8 mouse cellular contexts compared by ENCODE assay signal in the genomic region with DNA sequence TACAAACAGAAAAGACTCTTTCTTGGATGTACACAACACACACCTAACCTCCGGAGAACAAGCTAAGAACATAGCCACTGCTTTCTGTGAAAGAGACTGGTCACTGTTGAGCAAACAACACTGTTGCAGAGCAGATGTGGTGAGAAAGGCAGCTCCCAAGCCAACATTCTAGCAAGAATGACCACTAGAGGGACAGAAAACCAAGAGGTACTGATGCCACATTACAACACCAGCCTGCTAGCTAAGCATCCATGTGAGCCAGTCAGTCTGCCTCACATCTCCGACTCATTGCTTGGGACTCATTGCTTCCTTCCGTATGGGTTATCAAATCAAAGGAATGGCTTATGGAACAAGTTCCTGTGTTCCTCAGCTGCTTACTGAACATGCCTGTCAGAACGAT. TPM values are rescaled to one million over a fixed set of nuclear protein-coding genes. Genes with fewer than 3 reads are reported as not detected.
DNase-seq lines count a peak whose midpoint lies in the region; ATAC-seq and TF ChIP-seq lines count a peak whose summit lies in the region.
"Had no signal": no experiment of that assay in that cellular context is flagged by ENCODE, and none has a peak within 500 bp of the region (broad histone marks: within the 10 kb centered on the region; RNA-seq: fewer than 3 reads in every experiment).

No protein-coding gene starts in this region.

- H3K9ac ChIP-seq in embryonic facial prominence, embryonic 14.5 days (ENCODE audit: low read depth, low read length), result no peak overlapping the region

- H3K27me3 ChIP-seq in embryonic facial prominence, embryonic 14.5 days (replicated peaks; ENCODE audit: control insufficient read depth, insufficient read depth, low read length), result no peaks in the 10 kb centered on the region
- no peaks in the 10 kb centered on the region for H3K27me3 ChIP-seq in thymus, adult 2 months (ENCODE audit: control insufficient read depth, insufficient read depth, low read length)

- peak; percentile 57 for DNase-seq in kidney, adult 9 months
- DNase-seq in kidney, adult 11 months, result no peak
- peak; percentile 57 for DNase-seq in MN1 (ENCODE audit: low spot score)
- DNase-seq in embryonic facial prominence, embryonic 14.5 days (ENCODE audit: low spot score), result peak; percentile 47
- DNase-seq in lung, postnatal 14 days, result peak; percentile 50
- DNase-seq in thymus, adult 2 months, result no peak
- DNase-seq in ovary, postnatal 36 days (ENCODE audit: low spot score), result no peak

- peaks cover 18% of the 10 kb centered on the region for H3K4me1 ChIP-seq in embryonic facial prominence, embryonic 14.5 days (ENCODE audit: control insufficient read depth, insufficient read depth, low read length)
- peaks cover 9% of the 10 kb centered on the region for H3K4me1 ChIP-seq in thymus, adult 2 months (replicated peaks; ENCODE audit: control insufficient read depth, insufficient read depth, low read length)

- H3K27ac ChIP-seq in embryonic facial prominence, embryonic 14.5 days (replicated peaks; ENCODE audit: low read depth, low read length), result no peak overlapping the region
- H3K27ac ChIP-seq in thymus, adult 2 months (ENCODE audit: control insufficient read depth, insufficient read depth, low read length), result no peak overlapping the region

- no peak for TF ChIP-seq POLR2A in thymus, adult 2 months (IDR thresholded peaks at IDR 0.05; ENCODE audit: control insufficient read depth, extremely low read depth, insufficient read depth, low read length, poor library complexity)

- ATAC-seq in embryonic facial prominence, embryonic 14.5 days (ENCODE audit: low read depth), result no peak

- no peak overlapping the region for H3K4me2 ChIP-seq in embryonic facial prominence, embryonic 14.5 days (ENCODE audit: low read depth, low read length)

- H3K4me3 ChIP-seq in embryonic facial prominence, embryonic 14.5 days (ENCODE audit: low read depth, low read length), result no peak overlapping the region
- H3K4me3 ChIP-seq in thymus, adult 2 months (ENCODE audit: control insufficient read depth, insufficient read depth, low read length), result no peak overlapping the region
- H3K4me3 ChIP-seq: myocyte had no signal

- 62% methylated on average over 4 of the region's 4 CpGs for WGBS in embryonic facial prominence, embryonic 14.5 days
- whole genome bisulfite sequencing in thymus, adult 2 months, result 88% methylated on average over 4 of the region's 4 CpGs

- H3K36me3 ChIP-seq in embryonic facial prominence, embryonic 14.5 days (ENCODE audit: control insufficient read depth, insufficient read depth, low read length), result peaks cover 26% of the 10 kb centered on the region
- peaks cover 16% of the 10 kb centered on the region for H3K36me3 ChIP-seq in thymus, adult 2 months (ENCODE audit: control insufficient read depth, insufficient read depth, low read length)

- TF ChIP-seq CTCF in thymus, adult 2 months (IDR thresholded peaks at IDR 0.05; ENCODE audit: borderline replicate concordance, control insufficient read depth, extremely low read depth, insufficient read depth, low read length, poor library complexity), result no peak

- no peaks in the 10 kb centered on the region for H3K9me3 ChIP-seq in embryonic facial prominence, embryonic 14.5 days (ENCODE audit: control insufficient read depth, low read length)

RNA-seq across cellular contexts. Expression of a gene that starts 18.8 kb away (rescaled TPM):
- polyA plus RNA-seq in embryonic facial prominence, embryonic 14.5 days (2014; fragmentation: Nextera tagmentation; extraction: Ambion mirVana), result 34.8 and 37.0 TPM in 2 replicates
- polyA plus RNA-seq in thymus, adult 2 months (2012; rRNA removed), result 58.4 and 66.1 TPM in 2 replicates

Comparison
In these comparisons a context has a peak if more than half of its experiments do, and no peak if none do; other contexts are left out.
1. DNase-seq: peak in kidney, adult 9 months (single experiment), MN1 (single experiment), embryonic facial prominence, embryonic 14.5 days (single experiment) and lung, postnatal 14 days (single experiment); none in kidney, adult 11 months (single experiment), thymus, adult 2 months (single experiment) and ovary, postnatal 36 days (single experiment).